Mouse (Mus musculus): Measurements from ENCODE around the gene Exoc6. TPM values are rescaled to one million over a fixed set of nuclear protein-coding genes. Genes with fewer than 3 reads are reported as not detected.

Exoc6 gene
- polyA plus RNA-seq, 1 experiment = 4.5 TPM

DNA sequence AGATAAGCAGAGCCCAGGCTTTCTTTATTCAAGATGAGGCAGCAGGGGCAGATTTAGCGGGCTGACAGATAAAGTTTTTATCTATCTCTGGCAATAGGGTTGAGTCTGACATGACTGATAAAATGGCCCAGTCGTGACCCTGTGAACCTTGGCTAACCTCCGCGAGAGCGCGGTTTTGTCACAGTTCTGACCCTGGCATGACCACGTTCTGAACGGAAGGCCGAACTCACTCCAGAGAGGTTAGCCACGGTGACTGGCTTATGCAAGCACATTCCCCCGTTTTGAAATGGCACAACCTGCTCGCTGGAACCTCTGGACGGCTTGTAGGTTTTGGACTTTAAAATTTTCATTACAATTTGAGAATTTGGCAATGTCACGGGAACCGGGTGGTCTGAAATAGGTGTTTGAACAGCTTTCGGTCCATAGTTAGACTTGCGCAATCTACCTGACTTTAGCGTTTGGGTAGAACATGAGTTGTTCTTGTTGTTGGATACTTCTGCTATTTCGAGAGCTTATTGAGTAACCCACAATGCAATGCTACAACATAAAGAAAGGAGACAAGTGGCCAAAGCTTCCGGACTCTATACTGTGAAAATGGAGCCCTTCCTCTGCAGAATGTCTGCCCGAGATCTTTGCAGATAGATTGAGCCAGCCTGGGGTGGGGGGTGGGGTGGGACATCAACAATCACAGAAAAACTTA, 152.3 kb downstream of the Exoc6 start:
- TF ChIP-seq MAX (IDR thresholded peaks at IDR 0.05; ENCODE audit: low read depth) = no peak
- Histone ChIP-seq H3K4me2 (ENCODE audit: low read depth) (no peak overlapping the region), H3ac (ENCODE audit: control insufficient read depth, insufficient read length) (no peak overlapping the region), H3K36me3 (ENCODE audit: control insufficient read depth, insufficient read depth) (no peaks in the 10 kb centered on the region), H3K79me2 (ENCODE audit: control insufficient read depth, insufficient read depth) (no peaks in the 10 kb centered on the region), H3K27me3 (ENCODE audit: control insufficient read depth, insufficient read depth, insufficient read length) (peaks cover 14% of the 10 kb centered on the region), H3K4me3 (no peak overlapping the region)

DNA sequence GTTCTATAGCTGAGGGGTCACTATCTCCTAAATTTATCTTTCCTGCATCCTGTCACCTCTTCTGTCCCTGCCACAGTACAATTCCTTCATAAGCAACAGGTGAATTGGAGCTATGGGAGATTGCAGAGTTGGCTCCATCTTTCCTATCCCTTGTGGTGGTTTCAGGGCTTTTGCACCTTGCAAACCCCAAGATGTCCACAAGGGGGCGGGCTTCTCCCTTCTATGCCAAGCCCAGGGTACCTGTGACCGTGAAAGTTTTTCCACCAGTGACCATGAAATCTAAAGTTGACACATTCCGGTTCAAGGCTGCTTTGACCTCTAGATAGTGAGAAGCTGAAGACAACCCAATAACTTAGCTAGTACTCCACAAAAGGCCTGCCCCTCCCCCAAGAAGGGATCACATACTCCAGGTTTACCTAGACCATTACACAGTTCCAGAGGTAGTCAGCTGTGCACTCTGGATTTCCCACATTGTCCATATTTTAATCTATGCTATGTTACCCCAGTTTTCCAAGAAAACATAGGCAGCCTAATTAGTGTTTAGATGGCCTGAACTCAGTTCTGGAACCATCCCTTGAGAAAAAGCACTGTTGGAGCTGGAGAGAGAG, 153.8 kb downstream of the Exoc6 start:
- Histone ChIP-seq H3K79me2 (ENCODE audit: control insufficient read depth, insufficient read depth) (no peaks in the 10 kb centered on the region), H3K4me3 (no peak overlapping the region), H3K36me3 (ENCODE audit: control insufficient read depth, insufficient read depth) (no peaks in the 10 kb centered on the region), H3K4me2 (ENCODE audit: low read depth) (no peak overlapping the region), H3K27me3 (ENCODE audit: control insufficient read depth, insufficient read depth, insufficient read length) (peaks cover under 1% of the 10 kb centered on the region), H3ac (ENCODE audit: control insufficient read depth, insufficient read length) (no peak overlapping the region)
- no peak for TF ChIP-seq SRF (IDR thresholded peaks at IDR 0.05; ENCODE audit: control insufficient read depth, insufficient read length, low read depth)
- no peak for TF ChIP-seq MYOG (IDR thresholded peaks at IDR 0.05; ENCODE audit: control insufficient read depth in 1 of 3, insufficient read depth in 1 of 3, insufficient read length in 2 of 3, low read depth in 2 of 3)
- no peak for TF ChIP-seq POLR2A (IDR thresholded peaks at IDR 0.05; ENCODE audit: insufficient read length, low read depth)
- no peak for TF ChIP-seq POLR2AphosphoS2 (IDR thresholded peaks at IDR 0.05; ENCODE audit: insufficient read length, low read depth)
- TF ChIP-seq MYOD1 (IDR thresholded peaks at IDR 0.05; ENCODE audit: control insufficient read depth in 1 of 3, insufficient read length in 2 of 3, low read depth in 2 of 3) = no peak
- TF ChIP-seq E2F4 (IDR thresholded peaks at IDR 0.05; ENCODE audit: insufficient read depth) = no peak
- TF ChIP-seq MAX (IDR thresholded peaks at IDR 0.05; ENCODE audit: low read depth) = no peak
- TF ChIP-seq USF1 (IDR thresholded peaks at IDR 0.05; ENCODE audit: low read depth) = no peak
- TF ChIP-seq TCF3 (IDR thresholded peaks at IDR 0.05; ENCODE audit: insufficient read length, low read depth) = no peak
- TF ChIP-seq REST (IDR thresholded peaks at IDR 0.05; ENCODE audit: insufficient read depth, insufficient read length) = no peak
- TF ChIP-seq CEBPB (IDR thresholded peaks at IDR 0.05; ENCODE audit: insufficient read depth, poor library complexity, severe bottlenecking) = no peak
- no peak for TF ChIP-seq TCF12 (IDR thresholded peaks at IDR 0.05; ENCODE audit: insufficient read depth, poor library complexity, severe bottlenecking)

DNA sequence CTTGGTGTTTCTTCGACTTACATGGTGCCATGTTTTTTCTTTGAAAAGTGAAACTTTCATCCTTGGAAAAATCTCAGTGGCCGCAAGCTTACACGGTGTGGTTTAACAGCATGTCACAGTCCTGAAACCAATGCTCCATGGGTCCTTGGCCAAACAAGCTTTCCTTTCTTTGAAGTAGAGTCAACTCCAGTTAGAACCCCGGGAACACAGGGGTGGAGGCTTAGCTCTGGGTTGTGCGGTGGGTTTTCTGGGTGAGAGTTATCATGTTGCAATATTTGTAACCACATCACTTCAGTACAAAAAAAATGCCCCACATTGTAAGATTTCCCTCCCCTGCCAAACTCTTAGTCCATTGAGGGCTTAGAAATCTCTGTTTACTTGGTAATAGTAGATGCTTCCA, 155.5 kb downstream of the Exoc6 start:
- H3K4me3 ChIP-seq = no peak overlapping the region
- no peak overlapping the region for H3ac ChIP-seq (ENCODE audit: control insufficient read depth, insufficient read length)
- no peaks in the 10 kb centered on the region for H3K36me3 ChIP-seq (ENCODE audit: control insufficient read depth, insufficient read depth)
- no peaks in the 10 kb centered on the region for H3K79me2 ChIP-seq (ENCODE audit: control insufficient read depth, insufficient read depth)
- TF ChIP-seq MAX (IDR thresholded peaks at IDR 0.05; ENCODE audit: low read depth) = no peak
- no peak for TF ChIP-seq USF1 (IDR thresholded peaks at IDR 0.05; ENCODE audit: low read depth)
- no peak for TF ChIP-seq SRF (IDR thresholded peaks at IDR 0.05; ENCODE audit: control insufficient read depth, insufficient read length, low read depth)
- TF ChIP-seq TCF3 (IDR thresholded peaks at IDR 0.05; ENCODE audit: insufficient read length, low read depth) = no peak
- TF ChIP-seq POLR2A (IDR thresholded peaks at IDR 0.05; ENCODE audit: insufficient read length, low read depth) = no peak
- TF ChIP-seq POLR2AphosphoS2 (IDR thresholded peaks at IDR 0.05; ENCODE audit: insufficient read length, low read depth) = no peak
- no peak for TF ChIP-seq CEBPB (IDR thresholded peaks at IDR 0.05; ENCODE audit: insufficient read depth, poor library complexity, severe bottlenecking)
- no peak for TF ChIP-seq MYOG (IDR thresholded peaks at IDR 0.05; ENCODE audit: control insufficient read depth in 1 of 3, insufficient read depth in 1 of 3, insufficient read length in 2 of 3, low read depth in 2 of 3)
- TF ChIP-seq TCF12 (IDR thresholded peaks at IDR 0.05; ENCODE audit: insufficient read depth, poor library complexity, severe bottlenecking) = no peak
- TF ChIP-seq MYOD1 (IDR thresholded peaks at IDR 0.05; ENCODE audit: control insufficient read depth in 1 of 3, insufficient read length in 2 of 3, low read depth in 2 of 3) = no peak
- TF ChIP-seq REST (IDR thresholded peaks at IDR 0.05; ENCODE audit: insufficient read depth, insufficient read length) = no peak
- no peak for TF ChIP-seq E2F4 (IDR thresholded peaks at IDR 0.05; ENCODE audit: insufficient read depth)
- H3K4me2 ChIP-seq (ENCODE audit: low read depth) = no peak overlapping the region
- no peaks in the 10 kb centered on the region for H3K27me3 ChIP-seq (ENCODE audit: control insufficient read depth, insufficient read depth, insufficient read length)

GRCm38 (mm10) chr19:37714681-37715080, 164.5 kb downstream of the Exoc6 start:
- TF ChIP-seq POLR2A (IDR thresholded peaks at IDR 0.05; ENCODE audit: insufficient read length, low read depth) = no peak
- no peak for TF ChIP-seq USF1 (IDR thresholded peaks at IDR 0.05; ENCODE audit: low read depth)
- no peak for TF ChIP-seq MYOD1 (IDR thresholded peaks at IDR 0.05; ENCODE audit: control insufficient read depth in 1 of 3, insufficient read length in 2 of 3, low read depth in 2 of 3)
- TF ChIP-seq MAX (IDR thresholded peaks at IDR 0.05; ENCODE audit: low read depth) = no peak
- TF ChIP-seq SRF (IDR thresholded peaks at IDR 0.05; ENCODE audit: control insufficient read depth, insufficient read length, low read depth) = no peak
- TF ChIP-seq REST (IDR thresholded peaks at IDR 0.05; ENCODE audit: insufficient read depth, insufficient read length) = no peak
- TF ChIP-seq TCF12 (IDR thresholded peaks at IDR 0.05; ENCODE audit: insufficient read depth, poor library complexity, severe bottlenecking) = no peak
- no peak for TF ChIP-seq TCF3 (IDR thresholded peaks at IDR 0.05; ENCODE audit: insufficient read length, low read depth)
- no peak for TF ChIP-seq POLR2AphosphoS2 (IDR thresholded peaks at IDR 0.05; ENCODE audit: insufficient read length, low read depth)
- Histone ChIP-seq H3K4me2 (ENCODE audit: low read depth) (no peak overlapping the region), H3K79me2 (ENCODE audit: control insufficient read depth, insufficient read depth) (no peaks in the 10 kb centered on the region), H3K36me3 (ENCODE audit: control insufficient read depth, insufficient read depth) (no peaks in the 10 kb centered on the region), H3ac (ENCODE audit: control insufficient read depth, insufficient read length) (no peak overlapping the region), H3K4me3 (no peak overlapping the region), H3K27me3 (ENCODE audit: control insufficient read depth, insufficient read depth, insufficient read length) (no peaks in the 10 kb centered on the region)

GRCm38 (mm10) chr19:37715980-37716379, 165.8 kb downstream of the Exoc6 start:
- Histone ChIP-seq H3ac (ENCODE audit: control insufficient read depth, insufficient read length) (no peak overlapping the region), H3K4me3 (no peak overlapping the region), H3K27me3 (ENCODE audit: control insufficient read depth, insufficient read depth, insufficient read length) (no peaks in the 10 kb centered on the region), H3K4me2 (ENCODE audit: low read depth) (no peak overlapping the region), H3K36me3 (ENCODE audit: control insufficient read depth, insufficient read depth) (no peaks in the 10 kb centered on the region), H3K79me2 (ENCODE audit: control insufficient read depth, insufficient read depth) (no peaks in the 10 kb centered on the region)
- TF ChIP-seq MYOD1 (IDR thresholded peaks at IDR 0.05; ENCODE audit: control insufficient read depth in 1 of 3, insufficient read length in 2 of 3, low read depth in 2 of 3) (no peak), MYOG (IDR thresholded peaks at IDR 0.05; ENCODE audit: control insufficient read depth in 1 of 3, insufficient read depth in 1 of 3, insufficient read length in 2 of 3, low read depth in 2 of 3) (no peak), TCF12 (IDR thresholded peaks at IDR 0.05; ENCODE audit: insufficient read depth, poor library complexity, severe bottlenecking) (no peak), SRF (IDR thresholded peaks at IDR 0.05; ENCODE audit: control insufficient read depth, insufficient read length, low read depth) (no peak), REST (IDR thresholded peaks at IDR 0.05; ENCODE audit: insufficient read depth, insufficient read length) (no peak), USF1 (IDR thresholded peaks at IDR 0.05; ENCODE audit: low read depth) (no peak), E2F4 (IDR thresholded peaks at IDR 0.05; ENCODE audit: insufficient read depth) (no peak), MAX (IDR thresholded peaks at IDR 0.05; ENCODE audit: low read depth) (no peak), CEBPB (IDR thresholded peaks at IDR 0.05; ENCODE audit: insufficient read depth, poor library complexity, severe bottlenecking) (no peak), TCF3 (IDR thresholded peaks at IDR 0.05; ENCODE audit: insufficient read length, low read depth) (no peak), POLR2A (IDR thresholded peaks at IDR 0.05; ENCODE audit: insufficient read length, low read depth) (no peak), POLR2AphosphoS2 (IDR thresholded peaks at IDR 0.05; ENCODE audit: insufficient read length, low read depth) (no peak)

All from myocyte (in vitro differentiated cells).